Mouse (Mus musculus) erythroblast, embryonic 14.5 days (primary cell): ENCODE data around the gene Capn1.

Experiments used
- GATA1 ChIP-seq: IDR thresholded peaks from 2 replicates; pipeline ENCODE4 v1.6.1; 2012; ENCODE audit warnings: low read length, inconsistent platforms, mixed read lengths
- TAL1 ChIP-seq: IDR thresholded peaks from 3 replicates; pipeline ENCODE4 v1.6.1; 2012; ENCODE audit warnings: low read length, inconsistent platforms, mixed read lengths

DNA sequence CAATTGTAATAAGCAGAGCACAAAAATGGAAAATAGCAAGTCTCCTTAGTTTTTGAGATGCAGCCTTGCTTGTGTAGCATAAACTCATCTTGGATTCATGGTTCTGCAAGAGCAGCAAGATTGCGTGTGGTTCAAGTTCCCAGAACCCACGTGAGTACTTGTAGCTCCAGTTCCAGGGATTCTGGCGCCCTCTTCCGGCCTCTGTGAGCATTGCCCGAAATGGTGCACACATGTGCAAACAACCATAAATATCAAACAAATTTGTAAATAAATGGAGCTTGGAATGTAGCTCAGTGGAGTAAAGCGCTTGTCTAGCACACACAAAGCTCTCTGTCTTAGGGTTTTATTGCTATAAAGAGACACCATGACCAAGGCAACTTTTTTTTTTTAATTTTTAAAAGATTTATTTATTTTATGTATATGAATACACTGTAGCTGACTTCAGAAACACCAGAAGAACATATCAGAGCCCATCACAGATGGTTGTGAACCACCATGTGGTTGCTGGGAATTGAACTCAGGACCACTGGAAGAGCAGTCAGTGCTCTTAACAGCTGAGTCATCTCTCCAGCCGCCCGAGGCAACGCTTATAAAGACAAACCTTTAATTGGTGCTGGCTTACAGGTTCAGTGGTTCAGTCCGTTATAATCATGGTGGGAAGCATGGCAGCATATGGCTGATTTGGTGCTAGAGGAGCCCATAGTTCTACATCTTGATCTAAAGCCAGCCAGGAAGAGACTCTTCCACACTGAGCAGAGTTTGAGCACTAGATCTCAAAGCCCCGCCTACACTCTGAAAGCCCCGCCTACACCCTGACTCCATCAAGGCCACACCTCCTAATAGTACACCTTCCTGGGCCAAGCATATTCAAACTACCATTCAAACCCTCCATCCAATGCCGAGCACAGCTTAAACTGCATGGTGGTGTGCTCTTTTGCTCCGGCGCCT lies 2.7 kb upstream of the Capn1 start:
- TF ChIP-seq TAL1 (no peak), GATA1 (no peak)
